Comparison of ENCODE assay signal across 8 mouse cellular contexts in genomic region chr9:53536558-53537320, GRCm38 (mm10). TPM values are rescaled to one million over a fixed set of nuclear protein-coding genes. Genes with fewer than 3 reads are reported as not detected.
DNase-seq lines count a peak whose midpoint lies in the region; ATAC-seq lines count a peak whose summit lies in the region.

Atm (minus strand) TSS chr9:53536740.
Npat (plus strand) TSS chr9:53537047.

- no peaks in the 10 kb centered on the region for H3K9me3 ChIP-seq in hindbrain, embryonic 15.5 days

- peak within 1 kb of the TSS; percentile 90 for H3K4me2 ChIP-seq in hindbrain, embryonic 15.5 days

- peak within 1 kb of the TSS; percentile 89 for H3K27ac ChIP-seq in hindbrain, embryonic 15.5 days (replicated peaks)

- H3K4me1 ChIP-seq in hindbrain, embryonic 15.5 days (replicated peaks): peaks cover 26% of the 10 kb centered on the region

- H3K27me3 ChIP-seq in hindbrain, embryonic 15.5 days: no peaks in the 10 kb centered on the region

- ATAC-seq in hindbrain, embryonic 15.5 days (ENCODE audit: low FRiP score, low read depth): peak; percentile 100

- H3K4me3 ChIP-seq in hindbrain, embryonic 15.5 days: peak within 1 kb of the TSS; percentile 82

- H3K36me3 ChIP-seq in hindbrain, embryonic 15.5 days: peaks cover 7% of the 10 kb centered on the region; the same call in 1 of the 2 replicates

- H3K9ac ChIP-seq in hindbrain, embryonic 15.5 days: peak within 1 kb of the TSS; percentile 85

- peak; percentile 100 for DNase-seq in T-cell, adult 2 months (ENCODE audit: low spot score)
- peak; percentile 99 to 100 for DNase-seq in cerebellum, postnatal 36 days
- peak; percentile 99 to 100 for DNase-seq in frontal cortex, postnatal 36 days (ENCODE audit: low spot score in 2 of 2)
- DNase-seq in left cerebral cortex, adult 11 months (ENCODE audit: low spot score): peak; percentile 99
- DNase-seq in lung, postnatal 4 days: peak; percentile 100
- DNase-seq in retina, postnatal 7 days (ENCODE audit: low read depth, low spot score): peak; percentile 100
- DNase-seq in urinary bladder, adult 2 months (ENCODE audit: low spot score): peak; percentile 97

- WGBS in hindbrain, embryonic 15.5 days: under 1% methylated on average over 69 of the region's 69 CpGs

RNA-seq across cellular contexts. Expression of gene Atm, which starts in this region (rescaled TPM):
- 7.7 and 10.5 TPM in 2 replicates for polyA plus RNA-seq in hindbrain, embryonic 15.5 days (2015; fragmentation: Nextera tagmentation; extraction: Ambion mirVana)
- polyA plus RNA-seq in urinary bladder, adult 2 months (2012; rRNA removed): 8.6 and 12.0 TPM in 2 replicates

RNA-seq across cellular contexts. Expression of gene Npat, which starts in this region (rescaled TPM):
- polyA plus RNA-seq in hindbrain, embryonic 15.5 days (2015; fragmentation: Nextera tagmentation; extraction: Ambion mirVana): 10.8 and 10.9 TPM in 2 replicates
- 7.0 and 7.6 TPM in 2 replicates for polyA plus RNA-seq in urinary bladder, adult 2 months (2012; rRNA removed)

Comparison
In these comparisons a context has a peak if more than half of its experiments do, and no peak if none do; other contexts are left out.
1. Peak in every context shown above with its lines: DNase-seq, ATAC-seq, H3K4me3 ChIP-seq and H3K27ac ChIP-seq.